Mouse (Mus musculus) bone marrow, adult 2 months (tissue): ENCODE data around the gene Ush1g. TPM values are rescaled to one million over a fixed set of nuclear protein-coding genes. Genes with fewer than 3 reads are reported as not detected.

ENCODE experiments used
- H3K27ac ChIP-seq: fragments of 200-500 bp; 2 replicates; pipeline ENCODE4 v1.5.1; 2012; ENCODE audit warnings: low read depth, mild to moderate bottlenecking, control low read depth, inconsistent platforms, low read length; ENCODE audit not compliant: control insufficient read depth, poor library complexity, insufficient read depth
- H3K4me1 ChIP-seq: fragments of 200-500 bp; 2 replicates; pipeline ENCODE4 v1.6.1; 2011; ENCODE audit warnings: low read length; ENCODE audit not compliant: control insufficient read depth, insufficient read depth
- H3K4me3 ChIP-seq: fragments of 200-500 bp; replicated peaks from 2 replicates; pipeline ENCODE3; 2011; ENCODE audit warnings: mild to moderate bottlenecking, low read depth, low read length, control low read depth; ENCODE audit not compliant: control insufficient read depth
- CTCF ChIP-seq: fragments of 200-500 bp; IDR thresholded peaks from 2 replicates; pipeline ENCODE4 v1.5.1; 2011; ENCODE audit warnings: low read length, control low read depth; ENCODE audit not compliant: control insufficient read depth, insufficient read depth
- POLR2A ChIP-seq: fragments of 200-500 bp; IDR thresholded peaks from 2 replicates; pipeline ENCODE4 v1.6.1; 2011; ENCODE audit warnings: low read depth, mild to moderate bottlenecking, control low read depth, low read length, borderline replicate concordance; ENCODE audit not compliant: control insufficient read depth
- WGBS: fragments of 180-500 bp; shearing (Covaris S2); methylation state at CpG from one replicate; pipeline ENCODE4 v1.1.7; 2018; 5-methylcytosine and 5-hydroxymethylcytosine counted together
- polyA plus RNA-seq: library from polyadenylated mRNA; stranded (reverse); fragments of >200 nt; gene quantifications from 2 replicates; pipeline ENCODE4 v1.2.4, GENCODE M21; 2011; ENCODE audit warnings: low replicate concordance; ENCODE audit not compliant: missing spikeins, insufficient read depth, insufficient read length

Gene Ush1g
- polyA plus RNA-seq, 1 experiment = not detected

- 41% methylated on average over 6 of the region's 6 CpGs for WGBS
- H3K4me3 ChIP-seq = no peak overlapping the region
- no peak overlapping the region for H3K27ac ChIP-seq
- TF ChIP-seq POLR2A (no peak), CTCF (peak; percentile 49; the same call in 1 of the 2 replicates)
- H3K4me1 ChIP-seq = no peaks in the 10 kb centered on the region
Measured at GRCm38 (mm10) chr11:115359726-115360125, 37.9 kb upstream of the Ush1g start.

GRCm38 (mm10) chr11:115359293-115359692 lies 37.5 kb upstream of the Ush1g start:
- WGBS = 56% methylated on average over 3 of the region's 3 CpGs
- H3K4me3 ChIP-seq = no peak overlapping the region
- TF ChIP-seq CTCF (no peak), POLR2A (no peak)
- H3K4me1 ChIP-seq = no peaks in the 10 kb centered on the region
- H3K27ac ChIP-seq = no peak overlapping the region

- Histone ChIP-seq H3K4me3 (no peak overlapping the region), H3K27ac (no peak overlapping the region), H3K4me1 (no peaks in the 10 kb centered on the region)
- 21% methylated on average over 5 of the region's 5 CpGs for WGBS
- no peak for TF ChIP-seq POLR2A
- peak; percentile 10; the same call in 1 of the 2 replicates for TF ChIP-seq CTCF
Measured at GRCm38 (mm10) chr11:115358468-115358867, 36.6 kb upstream of the Ush1g start.

GRCm38 (mm10) chr11:115354183-115354582 lies 32.3 kb upstream of the Ush1g start:
- Histone ChIP-seq H3K4me1 (no peaks in the 10 kb centered on the region), H3K27ac (no peak overlapping the region), H3K4me3 (no peak overlapping the region)
- TF ChIP-seq POLR2A (no peak), CTCF (peak; percentile 94)
- 11% methylated on average over 8 of the region's 8 CpGs for WGBS

- Histone ChIP-seq H3K27ac (no peak overlapping the region), H3K4me3 (no peak overlapping the region), H3K4me1 (no peaks in the 10 kb centered on the region)
- TF ChIP-seq POLR2A = no peak
- no peak for TF ChIP-seq CTCF
- WGBS = 86% methylated on average over 5 of the region's 5 CpGs
Measured at GRCm38 (mm10) chr11:115353375-115353774, 31.5 kb upstream of the Ush1g start.

- 74% methylated on average over 4 of the region's 4 CpGs for WGBS
- TF ChIP-seq POLR2A = no peak
- no peak for TF ChIP-seq CTCF
- H3K27ac ChIP-seq = no peak overlapping the region
- no peaks in the 10 kb centered on the region for H3K4me1 ChIP-seq
- no peak overlapping the region for H3K4me3 ChIP-seq
Measured at GRCm38 (mm10) chr11:115349976-115350375, 28.1 kb upstream of the Ush1g start.

- Histone ChIP-seq H3K4me1 (no peaks in the 10 kb centered on the region), H3K4me3 (no peak overlapping the region), H3K27ac (no peak overlapping the region)
- WGBS = 78% methylated on average over 17 of the region's 17 CpGs
- TF ChIP-seq POLR2A (no peak), CTCF (no peak)
Measured at GRCm38 (mm10) chr11:115348681-115349248, 26.9 kb upstream of the Ush1g start.

GRCm38 (mm10) chr11:115345515-115345914 lies 23.7 kb upstream of the Ush1g start:
- Histone ChIP-seq H3K4me3 (no peak overlapping the region), H3K27ac (no peak overlapping the region), H3K4me1 (no peaks in the 10 kb centered on the region)
- no peak for TF ChIP-seq POLR2A
- no peak for TF ChIP-seq CTCF
- WGBS = 38% methylated on average over 7 of the region's 7 CpGs

GRCm38 (mm10) chr11:115344967-115345366 lies 23.1 kb upstream of the Ush1g start:
- H3K4me3 ChIP-seq = no peak overlapping the region
- no peak overlapping the region for H3K27ac ChIP-seq
- TF ChIP-seq POLR2A (no peak), CTCF (no peak)
- WGBS = 19% methylated on average over 12 of the region's 12 CpGs
- no peaks in the 10 kb centered on the region for H3K4me1 ChIP-seq
